Mouse (Mus musculus) adrenal gland, adult 2 months (tissue): ENCODE results near the gene Scarb1. TPM values are rescaled to one million over a fixed set of nuclear protein-coding genes. Genes with fewer than 3 reads are reported as not detected.
A peak's percentile ranks its signal among the peaks of the same experiment; 100 is the strongest.

Source experiments
- DNase-seq: peaks from one replicate; pipeline ENCODE4 v3.0.0; 2021
- polyA plus RNA-seq: library from polyadenylated mRNA; depleted of rRNA; stranded (reverse); fragments of >200 nt; gene quantifications from 2 replicates; pipeline ENCODE4 v1.2.3, GENCODE M21; 2012
- total RNA-seq, 2 experiments: library from RNA; stranded (reverse); gene quantifications; 2 replicates each; pipeline ENCODE4 v1.2.3; 2021

Scarb1 gene
- total and polyA plus RNA-seq, 3 experiments = 2,436 to 2,822 (median 2,553) TPM

GRCm38 (mm10) chr5:125305229-125306081 lies 35.4 kb downstream of the Scarb1 start:
- peak; percentile 88 for DNase-seq

GRCm38 (mm10) chr5:125304245-125304856 lies 36.5 kb downstream of the Scarb1 start:
- DNase-seq = peak; percentile 74

GRCm38 (mm10) chr5:125303055-125303454 lies 37.8 kb downstream of the Scarb1 start:
- DNase-seq = peak; percentile 71

- DNase-seq = no peak
Observed at GRCm38 (mm10) chr5:125298234-125298633, 42.7 kb downstream of the Scarb1 start.

- no peak for DNase-seq
Observed at GRCm38 (mm10) chr5:125297171-125297570, 43.7 kb downstream of the Scarb1 start.

- DNase-seq = no peak
Observed at GRCm38 (mm10) chr5:125292951-125293350, 47.9 kb downstream of the Scarb1 start.

GRCm38 (mm10) chr5:125291895-125292294 lies 49.0 kb downstream of the Scarb1 start:
- DNase-seq = no peak

- DNase-seq = no peak
Observed at GRCm38 (mm10) chr5:125291387-125291786, 49.5 kb downstream of the Scarb1 start.

- no peak for DNase-seq
Observed at GRCm38 (mm10) chr5:125287053-125287655, 53.7 kb downstream of the Scarb1 start.

- peak; percentile 91 for DNase-seq
Observed at GRCm38 (mm10) chr5:125286090-125286489, 54.8 kb downstream of the Scarb1 start.

GRCm38 (mm10) chr5:125283748-125284640 lies 56.9 kb downstream of the Scarb1 start:
- DNase-seq = no peak

GRCm38 (mm10) chr5:125279216-125279615 lies 61.7 kb downstream of the Scarb1 start:
- no peak for DNase-seq

- DNase-seq = no peak
Observed at GRCm38 (mm10) chr5:125278314-125278713, 62.6 kb downstream of the Scarb1 start.

GRCm38 (mm10) chr5:125277313-125277712 lies 63.6 kb downstream of the Scarb1 start:
- no peak for DNase-seq

- peak; percentile 43 for DNase-seq
Observed at GRCm38 (mm10) chr5:125276765-125277164, 64.1 kb downstream of the Scarb1 start.

- peak; percentile 60 for DNase-seq
Observed at GRCm38 (mm10) chr5:125275315-125275714, 65.6 kb downstream of the Scarb1 start.

GRCm38 (mm10) chr5:125274773-125275172 lies 66.1 kb downstream of the Scarb1 start:
- DNase-seq = no peak

- no peak for DNase-seq
Observed at GRCm38 (mm10) chr5:125274182-125274581, 66.7 kb downstream of the Scarb1 start.

GRCm38 (mm10) chr5:125273666-125274109 lies 67.2 kb downstream of the Scarb1 start:
- peak; percentile 91 for DNase-seq

GRCm38 (mm10) chr5:125272231-125272988 lies 68.5 kb downstream of the Scarb1 start:
- DNase-seq = no peak
